Mouse (Mus musculus): ENCODE measurements at regions not wholly inside any gene's neighbourhood (a gene's known extent, or its start where the extent isn't known, plus 50 kb on each side); places are given as distances from the start of the nearest gene placed in this dataset.

DNA sequence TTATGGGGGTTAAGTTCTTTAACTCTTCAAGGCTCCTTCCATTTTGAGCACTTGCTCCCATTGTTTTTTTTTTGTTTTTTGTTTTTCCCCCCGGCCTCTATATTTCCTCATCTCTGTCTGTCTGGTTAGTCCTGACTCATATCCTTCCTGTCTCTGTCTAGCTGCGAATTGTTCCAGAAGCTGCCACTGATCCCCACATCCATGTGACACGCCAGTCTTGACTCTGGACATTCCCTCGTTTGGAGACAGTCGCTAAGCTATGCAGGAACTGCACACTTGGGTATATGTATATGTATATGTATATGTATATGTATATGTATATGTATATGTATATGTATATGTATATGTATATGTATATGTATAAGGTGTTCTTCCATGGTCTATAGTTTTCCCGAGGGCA is 177.4 kb upstream of the Fn1 start:
- no peak for DNase-seq (ENCODE audit: low read depth)

DNA sequence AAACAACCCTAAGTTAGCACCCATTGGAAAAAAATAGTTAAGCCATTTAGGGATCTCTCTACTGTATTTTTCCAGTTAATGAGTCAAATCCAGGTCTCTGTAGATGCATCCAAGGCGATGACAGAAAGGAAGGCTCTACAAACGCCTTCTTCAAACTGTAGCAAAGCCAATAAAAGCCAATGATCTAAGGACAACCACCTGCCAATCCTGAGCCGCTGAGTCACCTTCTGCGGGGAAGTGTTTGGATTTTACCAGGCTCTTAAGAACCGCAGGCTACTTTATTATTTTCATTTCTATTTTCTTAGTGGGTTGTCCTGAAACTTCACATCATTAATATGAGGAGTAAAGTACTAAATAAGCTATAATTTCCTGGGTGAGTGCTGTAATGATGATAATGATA is 171.4 kb upstream of the Fn1 start:
- DNase-seq (ENCODE audit: low read depth), result no peak

DNA sequence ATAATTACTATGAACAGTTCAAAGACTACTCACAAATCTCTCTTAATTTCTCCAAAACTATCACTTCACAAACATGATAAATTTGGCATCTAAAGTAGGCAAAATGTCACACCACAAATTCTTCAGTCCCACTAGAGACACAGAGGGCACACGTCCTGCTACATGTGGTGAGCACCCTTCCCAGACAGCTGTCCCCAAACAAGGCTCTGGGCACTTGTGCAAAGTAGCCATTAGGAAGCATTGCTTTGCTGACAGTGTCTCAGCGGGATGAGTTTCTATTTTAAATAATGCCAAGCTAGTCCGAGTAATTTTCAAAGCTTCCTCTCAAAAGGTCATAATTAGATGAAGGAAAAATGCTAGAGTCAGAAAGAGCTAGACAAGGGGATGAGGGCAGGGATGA is 169.1 kb upstream of the Fn1 start:
- no peak for DNase-seq (ENCODE audit: low read depth)

DNA sequence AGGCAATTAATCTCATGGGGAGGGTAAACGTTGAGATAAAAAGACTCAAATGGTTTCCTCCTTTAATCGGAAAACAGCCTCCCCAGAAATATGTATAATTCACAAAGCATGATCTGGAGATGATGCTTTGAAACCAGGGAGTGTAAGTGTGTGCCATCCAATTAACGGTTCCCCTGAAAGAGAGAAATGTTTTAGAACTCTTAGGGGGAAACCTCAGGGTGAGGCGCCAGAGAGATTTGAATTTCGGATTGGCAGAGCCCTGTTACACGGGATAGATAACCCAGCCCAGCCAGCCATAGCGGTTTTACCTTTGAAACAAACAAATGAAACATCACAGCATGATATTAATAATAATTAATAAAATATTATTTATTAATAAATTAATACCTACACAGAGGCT is 168.1 kb upstream of the Fn1 start:
- DNase-seq (ENCODE audit: low read depth), result no peak

DNA sequence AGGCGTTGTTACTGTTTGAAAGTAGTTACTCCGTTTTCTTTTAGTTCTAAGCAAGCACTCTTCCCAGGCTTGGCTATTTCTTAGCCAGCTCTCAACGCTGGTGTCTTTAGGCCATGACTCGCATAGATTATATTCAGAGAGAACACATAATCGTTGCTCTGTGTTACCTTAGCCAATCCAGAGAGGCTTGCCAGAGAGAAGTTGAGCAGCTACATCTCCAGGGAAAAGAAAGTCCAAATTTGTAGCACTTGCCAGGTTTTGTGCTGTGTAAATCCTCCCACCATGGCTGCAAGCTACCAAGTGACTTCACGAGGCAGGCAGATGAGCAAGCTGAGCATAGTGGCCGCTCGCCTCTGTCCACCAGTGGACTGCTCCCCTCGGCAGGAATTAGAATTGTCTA is 163.3 kb upstream of the Fn1 start:
- DNase-seq (ENCODE audit: low read depth), result no peak

DNA sequence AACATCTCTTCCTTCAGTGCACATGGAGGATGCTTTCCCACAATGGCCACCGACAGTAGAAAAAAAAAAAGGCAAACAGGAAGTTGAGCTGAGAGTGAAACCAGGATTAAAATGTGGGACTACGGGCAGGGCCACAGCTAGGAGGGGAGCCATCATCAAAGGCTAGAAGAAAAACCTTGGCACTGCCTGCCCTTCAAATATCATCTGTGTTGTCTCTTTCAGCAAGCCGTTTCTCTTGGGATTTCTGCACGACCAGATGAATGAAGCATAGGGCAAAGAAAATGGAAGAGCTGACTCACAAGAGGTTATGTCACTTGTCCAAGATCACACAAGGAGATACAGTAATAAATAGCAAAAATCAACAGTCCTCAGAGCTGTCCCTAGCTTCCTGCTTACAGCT is 161.1 kb upstream of the Fn1 start:
- DNase-seq (ENCODE audit: low read depth), result no peak

DNA sequence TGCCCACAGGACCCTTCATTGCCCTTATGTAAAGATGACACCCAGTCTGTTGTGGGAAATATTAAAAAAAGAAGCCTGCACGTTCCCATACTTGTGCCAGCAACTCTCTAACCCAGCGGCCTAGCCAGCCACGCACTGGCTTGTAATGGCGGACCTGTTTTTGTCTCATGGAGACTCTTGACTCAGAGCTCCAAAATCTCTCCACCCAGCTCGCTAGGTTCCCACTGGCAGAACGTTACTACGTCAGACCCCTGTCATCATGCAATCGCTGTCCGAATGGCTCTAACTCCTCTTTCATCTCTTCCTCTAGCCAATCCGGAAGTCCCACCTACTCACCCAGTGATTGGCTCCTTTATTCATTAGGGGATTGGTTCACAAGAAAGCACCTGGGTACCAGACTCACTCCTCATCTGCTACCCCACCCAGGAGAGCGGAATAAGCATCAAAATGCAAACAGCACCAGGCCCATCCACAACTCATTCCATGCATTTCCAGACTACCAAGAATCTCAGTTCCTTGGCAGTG is 159.2 kb upstream of the Fn1 start:
- no peak for DNase-seq (ENCODE audit: low read depth)

DNA sequence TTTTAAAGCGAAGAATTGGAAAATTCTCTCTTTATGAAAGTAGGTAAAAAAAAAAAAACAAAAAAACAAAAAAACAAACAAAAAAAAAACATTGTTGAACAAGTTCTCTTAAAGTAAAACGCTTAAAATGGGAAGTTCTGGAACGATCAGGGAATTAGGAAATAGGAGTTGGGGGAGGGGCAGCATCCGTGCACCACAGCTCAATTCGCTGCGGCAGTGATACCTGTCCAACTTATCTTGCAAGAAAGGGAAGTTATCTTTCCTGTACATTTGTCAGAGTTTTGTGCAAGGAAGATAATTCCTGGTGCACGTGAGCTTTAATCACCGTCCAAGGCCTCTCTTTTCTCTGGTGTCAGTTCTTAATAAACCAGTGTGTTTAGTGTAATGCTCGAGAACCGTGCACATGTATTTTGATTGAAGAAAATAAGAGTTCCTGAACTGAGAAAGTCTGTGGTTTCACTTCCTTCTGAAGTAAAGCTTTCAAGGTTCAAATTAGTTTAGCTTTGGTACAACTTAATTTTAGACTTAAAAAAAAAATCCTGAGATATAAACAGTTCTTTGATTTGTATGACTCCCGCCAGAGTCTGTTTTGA is 158.3 kb upstream of the Fn1 start:
- no peak for DNase-seq (ENCODE audit: low read depth)

DNA sequence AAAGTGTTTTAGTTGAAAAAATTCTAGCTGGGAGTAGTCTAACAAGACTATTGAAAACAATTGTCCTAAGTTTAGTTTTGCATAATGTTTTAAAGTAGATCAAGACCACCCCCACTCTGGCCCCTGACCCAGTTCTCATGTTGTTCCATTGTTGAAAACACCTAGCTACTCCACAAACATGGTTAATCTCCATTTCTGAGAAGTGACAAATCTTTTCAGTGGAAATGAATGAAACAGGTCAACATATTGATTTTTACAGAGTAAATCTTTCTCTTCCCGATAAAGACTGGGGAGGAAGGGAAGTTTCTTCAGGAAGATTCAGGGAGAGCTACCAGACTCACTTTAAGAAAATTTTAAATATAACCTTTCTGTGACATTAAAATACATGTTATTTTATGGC is 155.0 kb upstream of the Fn1 start:
- DNase-seq (ENCODE audit: low read depth), result no peak

DNA sequence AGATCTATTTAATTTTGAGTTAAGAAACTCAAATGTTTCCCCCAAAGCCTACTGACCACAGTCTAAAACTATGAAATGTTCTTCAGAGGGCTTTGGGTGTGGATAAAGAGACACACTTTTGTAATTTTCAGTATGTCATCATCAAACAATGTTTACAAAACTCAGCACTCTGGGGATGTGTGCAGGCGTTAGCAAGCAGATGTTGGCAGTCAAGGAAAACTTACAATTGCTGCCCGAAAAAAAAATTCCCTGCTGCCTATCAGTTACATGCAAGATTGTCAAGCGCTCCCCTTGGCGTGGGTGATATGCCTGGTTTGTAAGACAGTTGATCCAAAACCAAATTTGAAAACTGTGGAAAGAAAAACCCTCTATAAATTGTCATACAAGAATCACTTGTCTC is 154.6 kb upstream of the Fn1 start:
- DNase-seq (ENCODE audit: low read depth), result peak; percentile 73

DNA sequence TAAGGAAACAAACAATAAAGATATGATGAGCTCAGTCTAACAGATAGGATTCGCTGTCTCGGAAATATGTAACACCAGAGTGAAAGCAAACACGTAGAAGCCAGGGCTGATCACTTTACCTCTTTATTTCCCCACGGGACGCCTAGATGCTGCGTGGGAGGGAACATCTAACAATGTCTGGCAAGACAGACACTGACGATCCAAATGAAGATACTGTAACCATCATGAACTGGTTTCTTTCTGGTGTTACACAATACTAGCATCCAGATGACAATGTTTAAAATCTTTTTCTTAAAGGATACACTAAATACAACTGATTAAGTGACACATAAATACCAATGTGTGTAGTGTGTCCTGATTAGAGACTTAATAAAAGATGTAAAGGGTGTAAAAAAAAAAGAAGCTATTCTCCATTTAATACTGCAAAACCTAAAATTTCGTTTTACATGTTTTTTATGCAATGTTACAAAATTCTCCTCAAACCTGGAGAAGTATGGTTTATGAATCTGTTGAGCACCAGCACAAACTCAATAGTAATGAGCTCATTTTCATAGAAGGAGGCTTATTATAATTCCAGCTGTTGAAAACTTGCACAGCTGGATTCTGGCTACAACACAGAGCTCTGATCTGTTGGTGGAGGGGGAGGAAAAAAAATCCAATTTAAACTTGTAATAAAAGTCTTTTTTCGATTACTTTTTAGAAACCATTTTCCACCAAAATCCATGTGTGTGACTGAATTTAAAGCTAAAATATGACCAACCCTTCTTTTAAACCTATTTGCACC is 148.5 kb upstream of the Fn1 start:
- no peak for DNase-seq (ENCODE audit: low read depth)

DNA sequence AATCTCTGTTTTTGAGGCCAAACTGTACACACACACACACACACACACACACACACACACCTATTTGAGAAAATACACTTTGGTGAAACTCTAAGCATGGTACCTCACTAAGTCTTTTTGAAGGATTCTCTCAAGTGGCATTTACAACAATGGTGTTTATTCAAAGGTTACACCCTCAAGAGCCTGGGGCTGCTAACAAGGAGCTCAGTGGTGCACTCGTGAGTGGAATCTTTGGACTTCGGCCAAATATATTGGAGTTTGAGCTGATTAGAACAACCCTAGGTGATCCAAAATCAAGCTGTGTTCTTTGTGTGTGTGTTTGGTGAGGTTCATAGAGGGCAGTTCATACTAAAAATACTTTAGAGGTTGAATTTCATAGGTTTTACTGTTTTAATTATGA is 147.6 kb upstream of the Fn1 start:
- DNase-seq (ENCODE audit: low read depth), result no peak

DNA sequence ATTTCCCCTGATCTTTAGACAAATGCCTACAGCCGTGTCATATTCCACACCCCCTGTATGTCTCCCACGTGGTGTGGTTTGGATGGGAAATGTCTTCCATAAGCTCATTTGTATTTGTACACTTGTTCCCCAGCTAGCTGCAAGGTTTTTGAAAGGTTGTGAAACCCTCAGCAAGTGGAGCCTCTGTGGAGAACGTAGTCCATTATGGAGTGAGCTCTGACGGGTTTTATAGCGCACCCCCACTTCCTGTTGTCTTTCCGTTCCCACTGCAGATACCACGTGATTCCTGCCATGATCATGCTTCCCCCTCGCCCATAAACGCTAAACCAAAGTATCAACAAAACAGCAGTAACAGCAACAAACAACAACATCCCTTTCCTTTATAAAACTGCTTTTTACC is 145.6 kb upstream of the Fn1 start:
- no peak for DNase-seq (ENCODE audit: low read depth)

DNA sequence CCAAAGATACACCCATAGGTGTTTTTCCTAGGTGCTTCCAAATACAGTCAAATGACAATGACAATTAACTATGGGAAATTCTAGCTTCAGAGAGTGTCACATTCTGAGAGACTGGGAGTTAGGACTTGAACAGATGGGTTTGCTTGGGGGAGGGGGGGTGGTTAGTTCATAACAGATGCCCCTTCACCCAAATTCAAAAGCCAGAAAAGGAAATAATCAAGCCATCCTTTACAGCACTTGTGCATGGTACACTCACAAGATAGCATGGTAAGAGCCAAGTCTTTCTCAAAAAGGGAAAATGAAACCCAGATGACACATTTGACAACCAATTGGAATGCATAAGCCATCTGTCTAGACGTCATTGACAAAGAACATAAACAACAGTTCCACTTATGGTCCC is 135.4 kb upstream of the Fn1 start:
- DNase-seq (ENCODE audit: low read depth), result no peak

DNA sequence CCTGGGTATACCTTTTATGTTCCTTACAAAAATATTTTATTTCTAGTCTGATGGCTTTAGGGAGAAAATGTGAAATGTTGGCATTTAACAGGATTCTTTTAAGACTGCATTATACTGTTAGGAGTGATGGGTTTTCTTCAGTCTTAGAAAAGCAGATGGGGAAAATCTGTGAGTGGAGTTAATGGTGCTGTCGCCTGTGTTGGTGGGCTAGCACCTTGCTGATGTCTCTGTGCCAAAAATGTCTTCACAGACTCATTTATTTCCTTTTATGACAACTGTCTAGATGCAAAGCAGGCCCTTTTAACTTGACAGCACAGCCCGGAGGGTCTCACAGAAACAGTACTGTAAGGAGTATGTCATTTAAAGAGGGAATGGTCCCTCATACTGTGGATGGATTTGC is 131.9 kb upstream of the Fn1 start:
- DNase-seq (ENCODE audit: low read depth), result no peak

DNA sequence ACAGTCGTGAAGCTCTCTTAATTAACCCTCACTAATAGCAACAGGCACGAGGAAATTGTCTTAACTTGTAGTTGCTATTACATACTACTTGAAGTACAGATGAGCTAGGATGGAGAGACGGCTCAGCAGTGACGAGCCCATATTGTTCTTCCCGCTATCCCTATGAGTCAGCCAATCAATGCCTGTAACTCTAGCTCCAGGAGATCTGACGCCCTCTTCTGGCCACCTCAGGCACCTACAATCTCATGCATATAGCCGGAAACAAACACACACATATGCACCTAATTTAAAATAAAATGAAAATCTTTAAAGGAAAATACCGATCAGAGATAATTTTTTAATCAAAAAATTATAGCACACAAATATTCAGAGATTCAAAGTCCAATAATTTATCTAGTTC is 125.3 kb upstream of the Fn1 start:
- no peak for DNase-seq (ENCODE audit: low read depth)

DNA sequence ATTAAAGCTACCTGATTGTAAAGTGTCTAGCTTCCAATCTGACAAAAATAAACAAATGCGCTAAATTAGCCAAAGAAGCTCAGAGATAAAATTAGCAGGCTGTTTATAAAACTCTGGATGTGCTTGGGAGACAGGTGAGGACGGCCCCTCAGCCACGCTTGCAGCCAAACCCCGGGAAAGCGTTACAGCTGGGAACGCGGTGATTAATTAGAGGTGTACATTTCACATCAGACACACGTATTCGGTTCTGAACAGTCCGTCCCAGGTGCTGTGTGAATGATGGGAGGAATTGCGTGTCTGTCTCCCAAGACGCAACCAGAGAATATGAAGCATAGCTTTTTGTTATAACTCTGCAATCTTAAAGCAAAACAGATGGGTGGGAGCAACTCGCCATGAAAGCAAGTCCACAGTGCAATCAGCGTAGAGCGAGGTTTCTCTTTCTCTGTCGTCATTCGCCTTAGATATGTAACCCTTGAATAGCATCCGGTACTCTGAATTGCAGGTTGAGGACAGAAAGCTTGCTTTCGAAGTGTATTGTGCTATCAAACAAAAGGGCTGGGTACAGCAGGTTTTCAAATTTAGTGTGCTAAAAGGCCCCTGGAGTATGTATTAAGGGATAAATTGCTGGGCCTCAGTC is 123.0 kb upstream of the Fn1 start:
- DNase-seq (ENCODE audit: low read depth), result no peak

DNA sequence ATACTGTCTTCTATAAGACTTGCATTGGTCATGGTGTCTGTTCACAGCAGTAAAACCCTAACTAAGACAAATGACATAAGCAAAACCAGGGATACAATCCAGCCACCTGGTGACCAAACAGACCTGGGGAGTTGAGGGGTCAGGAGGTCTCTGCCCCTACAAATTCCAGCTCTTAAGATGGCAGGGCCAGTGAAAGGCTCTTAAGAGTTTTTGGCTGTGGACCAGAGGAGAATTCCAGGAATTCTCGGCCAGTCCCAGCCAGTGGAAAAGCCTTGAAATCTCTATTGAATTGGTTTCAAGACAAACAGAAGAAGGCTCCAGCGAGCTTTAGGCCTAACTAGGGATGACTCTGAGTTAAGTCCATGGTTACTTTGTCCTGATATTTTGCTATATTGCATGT is 119.5 kb upstream of the Fn1 start:
- no peak for DNase-seq (ENCODE audit: low read depth)

DNA sequence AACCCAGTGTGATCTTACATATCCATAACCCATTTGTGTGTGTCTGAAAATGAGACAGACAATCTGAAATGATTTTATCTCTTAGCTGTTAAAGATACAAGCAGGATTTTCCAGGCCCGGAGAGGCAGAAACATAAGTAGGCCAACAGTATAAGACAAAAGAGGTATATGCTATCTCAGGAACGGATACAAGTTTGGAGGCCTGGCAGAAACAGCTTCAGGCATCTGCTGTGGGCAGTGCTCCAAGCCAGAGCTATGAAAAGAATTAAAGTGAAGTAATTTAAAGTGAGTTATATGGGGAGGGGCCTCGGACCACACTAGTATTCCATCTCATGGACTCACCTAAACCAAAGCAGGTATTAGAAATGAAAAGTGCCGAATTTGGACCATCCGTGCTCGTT is 118.8 kb upstream of the Fn1 start:
- DNase-seq (ENCODE audit: low read depth), result no peak

DNA sequence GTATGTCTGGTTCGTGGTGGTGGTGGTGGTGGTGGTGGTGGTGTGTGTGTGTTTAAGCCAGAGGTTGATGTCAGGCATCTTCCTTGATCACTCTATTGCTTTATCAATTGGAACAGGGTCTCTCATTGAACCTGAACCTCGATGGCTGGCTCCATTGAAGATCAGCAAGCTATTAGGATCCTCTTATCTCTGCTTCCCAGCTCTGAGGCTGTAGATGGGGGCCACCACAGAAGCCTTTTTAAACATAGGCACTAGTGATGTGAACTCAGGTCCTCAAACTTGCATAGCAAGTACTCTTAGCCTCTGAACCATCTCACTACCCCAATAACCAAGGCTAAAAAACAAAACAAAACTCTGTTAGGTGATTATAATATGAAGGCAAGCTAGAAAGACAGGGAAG is 116.6 kb upstream of the Fn1 start:
- no peak for DNase-seq (ENCODE audit: low read depth)

DNA sequence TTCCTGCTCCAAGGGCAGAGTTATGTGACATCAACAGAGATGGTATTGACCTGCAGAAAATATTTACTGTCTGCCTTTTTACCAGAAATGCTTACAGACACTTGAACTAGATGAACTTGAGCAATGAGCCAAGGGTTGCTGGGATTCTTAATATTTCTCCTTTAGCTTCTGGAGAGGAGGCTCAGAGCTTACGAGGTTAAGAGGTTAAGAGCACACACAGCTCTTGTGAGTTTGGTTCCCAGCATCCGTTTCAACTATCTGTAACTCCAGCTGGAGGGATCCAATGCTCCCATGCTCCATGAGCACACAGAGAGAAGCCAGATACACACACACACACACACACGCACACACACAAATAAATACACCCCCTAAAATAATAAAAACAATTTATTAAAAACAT is 114.7 kb upstream of the Fn1 start:
- no peak for DNase-seq (ENCODE audit: low read depth)

DNA sequence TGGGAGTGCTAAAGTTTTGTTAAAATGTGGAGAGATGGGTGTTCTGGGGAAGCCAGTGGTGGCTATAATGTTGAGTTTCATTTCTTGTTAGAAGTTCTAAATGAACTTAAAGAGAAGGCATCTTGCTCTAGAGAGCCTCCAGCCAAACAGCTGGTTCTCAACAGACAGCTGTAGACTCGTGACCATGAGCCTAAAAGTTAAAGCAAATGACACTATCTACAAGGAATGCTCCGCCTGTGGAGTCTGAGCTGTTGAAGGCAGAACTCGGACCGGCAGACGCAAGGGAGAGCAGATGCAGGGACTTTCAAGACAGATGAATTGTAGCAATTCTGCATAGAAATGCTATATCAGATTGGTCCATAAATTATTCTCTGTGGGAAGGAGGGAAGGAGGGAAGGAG is 114.1 kb upstream of the Fn1 start:
- no peak for DNase-seq (ENCODE audit: low read depth)

DNA sequence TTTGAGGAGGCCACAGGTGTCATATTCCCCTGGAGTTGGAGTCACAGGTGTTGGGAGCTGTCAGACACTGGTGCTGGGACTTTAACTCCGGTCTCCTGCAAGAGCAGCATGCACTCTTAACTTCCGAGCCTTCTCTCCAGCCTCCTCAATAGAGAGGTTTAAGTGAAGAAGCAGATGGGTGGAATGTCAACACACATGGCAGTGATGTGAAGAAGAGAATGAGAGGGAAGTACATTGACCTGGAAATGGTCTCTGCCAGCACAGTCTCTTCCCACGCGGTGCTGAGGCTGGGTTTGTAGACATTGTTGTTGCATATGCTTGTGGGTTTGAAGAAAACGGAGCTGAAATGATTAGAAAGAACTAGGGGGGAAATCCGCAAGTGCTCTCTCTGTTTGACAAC is 112.0 kb upstream of the Fn1 start:
- no peak for DNase-seq (ENCODE audit: low read depth)

DNA sequence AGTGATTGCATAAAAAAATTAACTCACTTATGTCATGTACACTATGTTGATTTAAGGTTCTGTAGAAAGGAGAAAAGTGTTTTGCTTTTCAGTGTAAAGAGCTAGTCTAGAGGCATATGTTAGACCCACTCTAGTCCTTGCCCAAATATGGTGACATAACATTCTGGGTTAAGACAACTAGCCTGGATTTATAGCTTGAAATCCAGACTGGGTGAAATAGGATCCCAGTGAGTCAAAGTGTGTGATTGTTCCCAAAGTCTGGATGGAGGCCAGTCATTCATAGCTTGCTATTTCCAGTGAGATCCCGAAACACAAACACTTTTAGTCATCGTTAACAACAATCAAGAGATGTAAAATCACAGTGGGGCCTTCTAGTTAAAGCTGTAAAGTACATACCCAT is 110.5 kb upstream of the Fn1 start:
- DNase-seq (ENCODE audit: low read depth), result peak; percentile 90

Data from fibroblast of lung, adult 2 months (primary cell).